In the genomic region with DNA sequence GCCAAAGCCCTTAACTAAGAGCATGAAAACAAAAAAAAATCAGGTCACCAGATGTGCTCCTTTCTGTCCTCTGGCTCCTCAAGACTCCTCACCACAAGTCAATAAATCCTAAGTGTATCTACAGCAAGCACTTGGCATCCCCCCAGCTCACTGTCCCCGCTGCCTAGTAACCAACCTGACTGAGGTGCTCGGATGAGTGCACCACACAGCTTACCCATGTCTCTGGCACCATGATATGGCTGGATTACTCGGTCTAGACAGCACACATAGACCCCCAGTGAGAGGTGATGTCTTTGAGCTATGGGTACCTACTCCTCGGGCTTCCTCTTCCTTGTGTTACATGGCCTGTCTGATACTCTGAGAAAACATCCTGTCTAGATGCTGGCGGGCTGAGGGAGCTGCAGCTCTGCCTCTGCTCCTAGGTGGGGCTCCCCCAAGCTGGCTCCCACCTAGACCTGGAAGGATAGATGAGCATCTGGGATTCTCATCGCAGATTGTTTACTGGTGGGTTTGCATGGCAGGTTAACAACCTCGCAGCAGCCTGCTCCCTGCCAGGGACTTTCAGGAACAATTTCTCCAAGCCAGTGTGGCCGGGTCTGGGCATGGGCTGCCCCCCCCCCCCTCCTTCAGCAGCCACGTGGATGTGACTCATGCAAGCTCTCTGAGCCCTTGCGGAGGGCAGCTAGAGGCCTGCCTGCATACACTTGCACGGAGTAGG, we compare ENCODE assay signal across 9 mouse cellular contexts. TPM values are rescaled to one million over a fixed set of nuclear protein-coding genes. Genes with fewer than 3 reads are reported as not detected.
DNase-seq lines count a peak whose midpoint lies in the region; ATAC-seq and TF ChIP-seq lines count a peak whose summit lies in the region.
"Had no signal": no experiment of that assay in that cellular context is flagged by ENCODE, and none has a peak within 500 bp of the region (broad histone marks: within the 10 kb centered on the region; RNA-seq: fewer than 3 reads in every experiment).

No protein-coding gene starts in this region.

- 44% methylated on average over 11 of the region's 11 CpGs for WGBS in intestine, postnatal 0 days

- DNase-seq in kidney, postnatal 4 days: peak; percentile 26 to 30
- DNase-seq in kidney, adult 11 months: no peak
- peak; percentile 32 to 55 for DNase-seq in adrenal gland, postnatal 36 days
- DNase-seq in fibroblast of lung, adult 2 months (ENCODE audit: low read depth): peak; percentile 80
- DNase-seq in thymus, postnatal 0 days (ENCODE audit: low spot score): no peak
- no peak for DNase-seq in T-cell, adult 2 months (ENCODE audit: low spot score)

- no peaks in the 10 kb centered on the region for H3K36me3 ChIP-seq in intestine, postnatal 0 days (ENCODE audit: control insufficient read depth, insufficient read depth)

- no peak for TF ChIP-seq CTCF in intestine, postnatal 0 days (IDR thresholded peaks at IDR 0.05; ENCODE audit: low read depth)

- no peaks in the 10 kb centered on the region for H3K9me3 ChIP-seq in intestine, postnatal 0 days (ENCODE audit: control insufficient read depth)

- peak; percentile 33; the same call in 1 of the 2 replicates for ATAC-seq in intestine, postnatal 0 days
- ATAC-seq in erythroblast, adult 5-6 weeks (replicated peaks; ENCODE audit: low FRiP score, poor library complexity, severe bottlenecking): no peak

- no peak overlapping the region for H3K9ac ChIP-seq in intestine, postnatal 0 days (ENCODE audit: low read depth, low read length)

- H3K27me3 ChIP-seq in intestine, postnatal 0 days (replicated peaks; ENCODE audit: control insufficient read depth, insufficient read depth, low read length): no peaks in the 10 kb centered on the region

- H3K27ac ChIP-seq in intestine, postnatal 0 days (ENCODE audit: low read depth, low read length): no peak overlapping the region

- no peaks in the 10 kb centered on the region for H3K4me1 ChIP-seq in intestine, postnatal 0 days (replicated peaks; ENCODE audit: control insufficient read depth, insufficient read depth, low read length)

- no peak overlapping the region for H3K4me2 ChIP-seq in intestine, postnatal 0 days (replicated peaks; ENCODE audit: low read depth)

- no peak overlapping the region for H3K4me3 ChIP-seq in intestine, postnatal 0 days (ENCODE audit: low read depth, low read length)

RNA-seq across cellular contexts. Expression of a gene that starts 57.2 kb away (rescaled TPM):
- 10 to 100 TPM; 42.1 to 44.9 TPM for total RNA-seq in adrenal gland, postnatal 36 days (2021)
- 3.3 and 4.1 TPM in 2 replicates for polyA plus RNA-seq in intestine, postnatal 0 days (2015; fragmentation: Nextera tagmentation; extraction: Ambion mirVana)
- polyA plus RNA-seq in thymus, postnatal 0 days (2015; fragmentation: Nextera tagmentation; extraction: Ambion mirVana): 1.1 and 1.6 TPM in 2 replicates
- 6.7 TPM in 1 of 2 replicates, not detected in the other for total RNA-seq in erythroblast, adult 5-6 weeks (2015; ENCODE audit: low replicate concordance)
- total RNA-seq in erythroblast, adult 5-6 weeks (2017; ENCODE audit: low replicate concordance): not detected in 2 replicates
- total RNA-seq: neutrophil, adult 5-6 weeks had no signal

RNA-seq across cellular contexts. Expression of a gene that starts 58.6 kb away (rescaled TPM):
- 1 to 10 TPM; 9.3 to 9.8 TPM for total RNA-seq in adrenal gland, postnatal 36 days (2021)
- polyA plus RNA-seq in intestine, postnatal 0 days (2015; fragmentation: Nextera tagmentation; extraction: Ambion mirVana): 2.2 and 2.4 TPM in 2 replicates
- polyA plus RNA-seq in thymus, postnatal 0 days (2015; fragmentation: Nextera tagmentation; extraction: Ambion mirVana): 0.32 and 0.40 TPM in 2 replicates
- not detected in 2 replicates for total RNA-seq in erythroblast, adult 5-6 weeks (2015; ENCODE audit: low replicate concordance)
- total RNA-seq in erythroblast, adult 5-6 weeks (2017; ENCODE audit: low replicate concordance): not detected in 2 replicates
- total RNA-seq: neutrophil, adult 5-6 weeks had no signal

Comparison
In these comparisons a context has a peak if more than half of its experiments do, and no peak if none do; other contexts are left out.
1. DNase-seq: peak in kidney, postnatal 4 days (2 of 2), adrenal gland, postnatal 36 days (2 of 2) and fibroblast of lung, adult 2 months (single experiment); none in kidney, adult 11 months (single experiment), thymus, postnatal 0 days (single experiment) and T-cell, adult 2 months (single experiment).
2. RNA of a gene that starts 57.2 kb away (total RNA-seq): 42.1 to 44.9 TPM in adrenal gland, postnatal 36 days; 6.7 TPM in erythroblast, adult 5-6 weeks; every median in the first group is over 4 times any median in the second.
3. RNA of a gene that starts 58.6 kb away (total RNA-seq): 9.3 to 9.8 TPM in adrenal gland, postnatal 36 days; not detected in erythroblast, adult 5-6 weeks; every median in the first group is over 10 times any median in the second.